Mouse (Mus musculus): ENCODE data around the gene Sarnp. TPM values are rescaled to one million over a fixed set of nuclear protein-coding genes. Genes with fewer than 3 reads are reported as not detected.

Gene Sarnp
- total RNA-seq, 2 experiments from 2014 or later = 26.1 to 30.7 TPM

GRCm38 (mm10) chr10:128913696-128914095, 96.6 kb downstream of the Sarnp start:
- DNase-seq (ENCODE audit: low spot score) = no peak

- DNase-seq (ENCODE audit: low spot score) = no peak
Measured at GRCm38 (mm10) chr10:128915550-128915949, 98.4 kb downstream of the Sarnp start.

- no peak for DNase-seq (ENCODE audit: low spot score)
Measured at GRCm38 (mm10) chr10:128916665-128917064, 99.5 kb downstream of the Sarnp start.

GRCm38 (mm10) chr10:128917400-128917799, 100.3 kb downstream of the Sarnp start:
- no peak for DNase-seq (ENCODE audit: low spot score)

- peak; percentile 72 for DNase-seq (ENCODE audit: low spot score)
Measured at GRCm38 (mm10) chr10:128918246-128918645, 101.1 kb downstream of the Sarnp start.

- DNase-seq (ENCODE audit: low spot score) = no peak
Measured at GRCm38 (mm10) chr10:128919203-128919631, 102.1 kb downstream of the Sarnp start.

GRCm38 (mm10) chr10:128919966-128920365, 102.8 kb downstream of the Sarnp start:
- DNase-seq (ENCODE audit: low spot score) = no peak

- no peak for DNase-seq (ENCODE audit: low spot score)
Measured at GRCm38 (mm10) chr10:128920736-128921161, 103.6 kb downstream of the Sarnp start.

GRCm38 (mm10) chr10:128921251-128921650, 104.1 kb downstream of the Sarnp start:
- no peak for DNase-seq (ENCODE audit: low spot score)

GRCm38 (mm10) chr10:128921883-128922821, 105.0 kb downstream of the Sarnp start:
- no peak for DNase-seq (ENCODE audit: low spot score)

- no peak for DNase-seq (ENCODE audit: low spot score)
Measured at GRCm38 (mm10) chr10:128922822-128923012, 105.6 kb downstream of the Sarnp start, which contains the start of gene Rdh5. Gene Rdh5 (minus strand): TSS chr10:128922888.

GRCm38 (mm10) chr10:128923013-128923691, 106.0 kb downstream of the Sarnp start:
- peak; percentile 98 for DNase-seq (ENCODE audit: low spot score)

GRCm38 (mm10) chr10:128923935-128924334, 106.8 kb downstream of the Sarnp start, which contains the start of gene Bloc1s1:
Gene Bloc1s1 (minus strand): TSS chr10:128924035.
- no peak for DNase-seq (ENCODE audit: low spot score)

Other genes with a start within 250 kb of the Sarnp start
- 1 to 10 TPM; 2.7 TPM for gene Erbb3, start 227.7 kb upstream of the Sarnp start, total RNA-seq (2021)
- 100 to 1,000 TPM; 345 to 363 TPM for gene Rps26, start 190.6 kb upstream of the Sarnp start, total RNA-seq (2021)
- under 1 TPM; 0.37 to 0.57 TPM for gene Ikzf4, start 171.3 kb upstream of the Sarnp start, total RNA-seq (2021)
- gene Suox, start 143.3 kb upstream of the Sarnp start, total RNA-seq (2021) = 10 to 100 TPM; 27.7 to 28.3 TPM
- 10 to 100 TPM; 90.8 to 92.1 TPM for gene Rab5b, start 121.1 kb upstream of the Sarnp start, total RNA-seq (2021)
- gene Pmel, start 113.1 kb upstream of the Sarnp start, total RNA-seq (2021) = not detected
- 1 to 10 TPM; 2.3 to 2.7 TPM for gene Cdk2, start 112.3 kb upstream of the Sarnp start, total RNA-seq (2021)
- gene Dgka, start 72.5 kb upstream of the Sarnp start, total RNA-seq (2021) = 1 to 10 TPM; 7.8 to 8.5 TPM
- gene Pym1, start 69.4 kb upstream of the Sarnp start, total RNA-seq (2021) = 10 to 100 TPM; 12.0 to 12.4 TPM
- 1 to 10 TPM; 1.1 to 1.9 TPM for gene Mmp19, start 26.4 kb upstream of the Sarnp start, total RNA-seq (2021)
- 10 to 100 TPM; 20.8 to 25.4 TPM for gene Dnajc14, start 13.3 kb upstream of the Sarnp start, total RNA-seq (2021)
- gene Tmem198b, start 13.0 kb upstream of the Sarnp start, total RNA-seq (2021) = 1 to 10 TPM; 2.1 to 2.3 TPM
- gene Ormdl2, start 4.3 kb downstream of the Sarnp start, total RNA-seq (2021) = 1 to 10 TPM; 3.1 to 3.8 TPM
- 1 to 10 TPM; 2.8 to 8.0 TPM for gene Gdf11, start 74.4 kb downstream of the Sarnp start, total RNA-seq (2021)
- 100 to 1,000 TPM; 101 to 160 TPM for gene Cd63, start 83.7 kb downstream of the Sarnp start, total RNA-seq (2021)
- gene Rdh5, start 105.6 kb downstream of the Sarnp start, total RNA-seq (2021) = 1 to 10 TPM; 3.1 to 3.9 TPM
- gene Bloc1s1, start 106.7 kb downstream of the Sarnp start, total RNA-seq (2021) = 100 to 1,000 TPM; 153 to 154 TPM
- 10 to 100 TPM; 40.4 to 60.8 TPM for gene Itga7, start 116.5 kb downstream of the Sarnp start, total RNA-seq (2021)
- under 1 TPM in 1 of 2 experiments, not detected in 1; 0.24 TPM for gene Mettl7b, start 143.7 kb downstream of the Sarnp start, total RNA-seq (2021)
- not detected for gene Olfr9, start 172.1 kb downstream of the Sarnp start, total RNA-seq (2021)
- gene Olfr763, start 193.5 kb downstream of the Sarnp start, total RNA-seq (2021) = not detected
- gene Olfr764-ps1, start 222.6 kb downstream of the Sarnp start, total RNA-seq (2021) = not detected
- gene Olfr765, start 232.7 kb downstream of the Sarnp start, total RNA-seq (2021) = not detected